Mouse (Mus musculus) hindbrain, embryonic 12.5 days (tissue): ENCODE measurements around the gene Vdr. TPM values are rescaled to one million over a fixed set of nuclear protein-coding genes. Genes with fewer than 3 reads are reported as not detected.

Experiments used
- ATAC-seq: fragments of 200-750 bp; cut with Nextera tagmentation; 2 replicates; pipeline ENCODE4 v1.8.0; 2017; ENCODE audit warnings: moderate TSS enrichment; ENCODE audit not compliant: low FRiP score
- H3K27ac ChIP-seq: fragments of 300-500 bp; sonication (generic); 2 replicates; pipeline ENCODE4 v1.5.1; 2016; ENCODE audit warnings: mild to moderate bottlenecking
- H3K27me3 ChIP-seq: fragments of 300-500 bp; sonication (generic); 2 replicates; pipeline ENCODE4 v1.6.1; 2016; ENCODE audit warnings: mild to moderate bottlenecking
- H3K36me3 ChIP-seq: fragments of 300-500 bp; sonication (generic); 2 replicates; pipeline ENCODE4 v1.6.1; 2016; ENCODE audit warnings: mild to moderate bottlenecking
- H3K4me1 ChIP-seq: fragments of 300-500 bp; sonication (generic); 2 replicates; pipeline ENCODE4 v1.6.1; 2016
- H3K4me2 ChIP-seq: fragments of 300-500 bp; sonication (generic); replicated peaks from 2 replicates; pipeline ENCODE4 v1.6.1; 2016; ENCODE audit warnings: mild to moderate bottlenecking
- H3K4me3 ChIP-seq: fragments of 300-500 bp; sonication (generic); 2 replicates; pipeline ENCODE4 v1.5.1; 2016; ENCODE audit warnings: mild to moderate bottlenecking
- H3K9ac ChIP-seq: fragments of 300-500 bp; sonication (generic); 2 replicates; pipeline ENCODE4 v1.6.1; 2016; ENCODE audit warnings: mild to moderate bottlenecking, moderate library complexity
- H3K9me3 ChIP-seq: fragments of 300-500 bp; sonication (generic); replicated peaks from 2 replicates; pipeline ENCODE4 v1.6.1; 2016; ENCODE audit warnings: mild to moderate bottlenecking
- WGBS: fragments of 180-500 bp; shearing (Covaris S2); methylation state at CpG from one replicate; pipeline ENCODE4 v1.1.7; 2016; 5-methylcytosine and 5-hydroxymethylcytosine counted together
- polyA plus RNA-seq: library from polyadenylated mRNA; unstranded; fragments of >200 nt; fragmentation: Nextera tagmentation; extraction: Ambion mirVana; gene quantifications from 2 replicates; pipeline ENCODE4 v1.2.1, GENCODE M21; 2016

Vdr gene
- polyA plus RNA-seq, 1 experiment from 2014 or later, result 0.70 TPM

- Histone ChIP-seq H3K9me3 (no peaks in the 10 kb centered on the region), H3K4me3 (no peak overlapping the region), H3K27me3 (peaks cover 8% of the 10 kb centered on the region; the same call in 1 of the 2 replicates), H3K9ac (no peak overlapping the region), H3K4me2 (no peak overlapping the region), H3K4me1 (peaks cover 72% of the 10 kb centered on the region), H3K27ac (no peak overlapping the region), H3K36me3 (peaks cover 5% of the 10 kb centered on the region; the same call in 1 of the 2 replicates)
- 56% methylated on average over 12 of the region's 12 CpGs for WGBS
- no peak for ATAC-seq
Measured at GRCm38 (mm10) chr15:97822545-97823228, 87.7 kb downstream of the Vdr start.

- WGBS, result 79% methylated on average over 6 of the region's 6 CpGs
- 0 out of 2 replicates have a peak overlapping the region, but pooled peaks have one; percentile 18 for H3K27ac ChIP-seq
- peaks cover 5% of the 10 kb centered on the region; the same call in 1 of the 2 replicates for H3K36me3 ChIP-seq
- H3K9ac ChIP-seq, result 0 out of 2 replicates have a peak overlapping the region, but pooled peaks have one; percentile 23
- no peak for ATAC-seq
- peaks cover 8% of the 10 kb centered on the region; the same call in 1 of the 2 replicates for H3K27me3 ChIP-seq
- peaks cover 66% of the 10 kb centered on the region for H3K4me1 ChIP-seq
- H3K4me2 ChIP-seq, result no peak overlapping the region
- no peaks in the 10 kb centered on the region for H3K9me3 ChIP-seq
- H3K4me3 ChIP-seq, result no peak overlapping the region
Measured at GRCm38 (mm10) chr15:97821983-97822363, 88.5 kb downstream of the Vdr start.

DNA sequence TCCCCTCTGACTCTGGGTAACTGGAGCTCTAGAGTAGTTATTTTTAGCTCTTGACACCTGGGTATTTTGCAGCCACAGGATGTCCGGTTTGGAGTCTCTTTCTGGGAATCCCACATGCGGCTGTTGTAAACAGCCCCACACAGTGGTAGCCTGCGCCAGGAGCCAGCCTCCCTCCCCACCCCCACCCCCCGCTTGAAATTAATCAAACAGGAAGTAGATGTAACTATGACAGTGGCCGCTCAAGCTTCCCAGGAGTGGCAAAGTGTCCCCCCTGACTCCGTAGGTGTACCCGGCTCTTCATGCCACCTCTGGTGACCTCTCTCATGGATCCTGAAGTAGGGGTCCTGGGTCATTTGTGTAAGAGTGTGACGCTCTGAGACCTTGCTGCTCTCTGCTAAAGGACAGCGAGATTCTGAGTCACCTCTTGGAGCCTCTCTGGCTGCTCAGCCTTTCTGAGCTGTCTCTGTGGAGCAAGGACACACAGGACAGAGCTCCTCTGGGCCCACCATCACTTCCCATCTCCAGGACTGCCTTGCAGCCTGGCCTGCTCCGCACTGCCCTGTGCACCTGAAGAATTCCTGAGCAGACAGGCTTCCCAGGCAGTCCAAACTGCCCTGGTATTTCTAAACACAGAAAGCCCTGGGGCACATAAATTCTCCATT is 89.0 kb downstream of the Vdr start:
- Histone ChIP-seq H3K9ac (peak overlapping the region; percentile 6; the same call in 1 of the 2 replicates), H3K27ac (no peak overlapping the region)

DNA sequence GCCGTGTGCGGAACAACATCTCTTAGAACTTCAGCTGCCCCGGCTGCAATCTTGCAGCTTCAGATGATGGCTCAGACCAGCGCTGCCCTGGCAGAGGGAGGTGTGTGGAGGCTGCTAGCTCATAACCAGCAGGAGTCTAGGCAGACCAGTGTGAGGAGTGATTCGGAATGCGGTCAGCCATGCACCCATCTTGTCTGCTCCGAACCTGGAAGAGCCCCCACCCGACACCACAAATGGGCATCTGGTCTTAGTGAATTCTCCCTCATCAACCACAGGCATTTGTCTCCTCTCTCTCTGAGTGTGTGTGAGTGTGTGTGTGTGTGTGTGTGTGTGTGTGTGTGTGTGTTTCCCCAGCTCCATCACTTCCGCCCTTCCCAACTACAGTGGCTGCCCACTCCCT is 90.5 kb downstream of the Vdr start:
- H3K27me3 ChIP-seq, result no peaks in the 10 kb centered on the region
- 79% methylated on average over 8 of the region's 9 CpGs for WGBS
- no peak for ATAC-seq
- peaks cover 5% of the 10 kb centered on the region; the same call in 1 of the 2 replicates for H3K36me3 ChIP-seq
- H3K4me2 ChIP-seq, result no peak overlapping the region
- no peaks in the 10 kb centered on the region for H3K9me3 ChIP-seq
- no peak overlapping the region for H3K9ac ChIP-seq
- peaks cover 45% of the 10 kb centered on the region for H3K4me1 ChIP-seq
- H3K27ac ChIP-seq, result peak overlapping the region; percentile 30; the same call in 1 of the 2 replicates
- H3K4me3 ChIP-seq, result no peak overlapping the region

More for the DNA sequence above, 89.0 kb downstream of the Vdr start:
- no peak for ATAC-seq
- H3K4me1 ChIP-seq, result peaks cover 60% of the 10 kb centered on the region
- peaks cover 6% of the 10 kb centered on the region; the same call in 1 of the 2 replicates for H3K27me3 ChIP-seq
- H3K4me2 ChIP-seq, result no peak overlapping the region
- no peaks in the 10 kb centered on the region for H3K9me3 ChIP-seq
- 50% methylated on average over 10 of the region's 10 CpGs for WGBS
- H3K4me3 ChIP-seq, result no peak overlapping the region
- H3K36me3 ChIP-seq, result peaks cover 5% of the 10 kb centered on the region; the same call in 1 of the 2 replicates

DNA sequence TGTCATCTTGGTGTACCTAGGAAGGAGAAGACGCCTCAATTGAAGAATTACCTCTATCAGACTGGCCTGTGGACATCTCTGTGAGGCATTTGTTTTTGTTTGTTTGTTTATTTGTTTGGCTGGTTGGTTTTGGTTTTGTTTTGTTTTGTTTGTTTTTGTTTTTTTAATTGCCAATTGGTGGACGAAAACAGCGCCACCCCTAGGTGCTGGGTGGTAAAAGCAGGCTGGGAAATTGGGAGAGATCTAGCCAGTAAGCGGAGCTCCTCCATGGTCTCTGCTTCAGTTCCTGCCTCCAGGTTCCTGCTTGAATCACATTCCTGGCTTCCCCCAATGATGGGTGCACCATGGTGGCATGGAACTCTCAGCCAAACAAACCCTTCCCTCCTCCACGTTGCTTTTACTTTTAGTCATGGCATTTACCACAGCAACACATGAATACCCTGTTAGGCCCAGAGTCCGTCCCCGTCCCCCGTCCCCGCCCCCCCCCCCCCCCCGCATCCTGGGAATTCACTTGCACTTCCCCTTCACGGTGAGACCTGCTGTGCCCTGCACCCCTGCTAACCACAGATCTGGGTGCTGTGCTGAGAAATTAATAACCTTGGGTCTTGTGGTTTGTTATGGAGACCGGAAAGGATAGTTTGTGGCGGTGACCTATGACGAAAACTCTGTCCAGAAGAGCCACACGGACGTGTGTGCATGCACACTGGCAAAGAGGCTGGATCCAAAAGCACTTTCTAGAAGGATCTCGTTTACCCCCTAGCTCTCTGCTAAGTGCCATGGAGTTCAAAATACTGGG is 94.0 kb downstream of the Vdr start:
- WGBS, result 96% methylated on average over 17 of the region's 17 CpGs
- peaks cover 42% of the 10 kb centered on the region for H3K4me1 ChIP-seq
- ATAC-seq, result no peak

GRCm38 (mm10) chr15:97815254-97815653 is 95.2 kb downstream of the Vdr start:
- Histone ChIP-seq H3K27me3 (no peaks in the 10 kb centered on the region), H3K4me1 (peaks cover 36% of the 10 kb centered on the region), H3K36me3 (peaks cover 9% of the 10 kb centered on the region), H3K4me2 (no peak overlapping the region), H3K4me3 (no peak overlapping the region), H3K9ac (no peak overlapping the region), H3K27ac (no peak overlapping the region), H3K9me3 (no peaks in the 10 kb centered on the region)
- 96% methylated on average over 4 of the region's 4 CpGs for WGBS
- ATAC-seq, result no peak

More for the DNA sequence above, 94.0 kb downstream of the Vdr start:
- no peak overlapping the region for H3K4me2 ChIP-seq
- H3K9ac ChIP-seq, result no peak overlapping the region
- no peaks in the 10 kb centered on the region for H3K9me3 ChIP-seq
- H3K27me3 ChIP-seq, result no peaks in the 10 kb centered on the region
- H3K36me3 ChIP-seq, result peaks cover 5% of the 10 kb centered on the region; the same call in 1 of the 2 replicates
- no peak overlapping the region for H3K27ac ChIP-seq
- H3K4me3 ChIP-seq, result no peak overlapping the region

DNA sequence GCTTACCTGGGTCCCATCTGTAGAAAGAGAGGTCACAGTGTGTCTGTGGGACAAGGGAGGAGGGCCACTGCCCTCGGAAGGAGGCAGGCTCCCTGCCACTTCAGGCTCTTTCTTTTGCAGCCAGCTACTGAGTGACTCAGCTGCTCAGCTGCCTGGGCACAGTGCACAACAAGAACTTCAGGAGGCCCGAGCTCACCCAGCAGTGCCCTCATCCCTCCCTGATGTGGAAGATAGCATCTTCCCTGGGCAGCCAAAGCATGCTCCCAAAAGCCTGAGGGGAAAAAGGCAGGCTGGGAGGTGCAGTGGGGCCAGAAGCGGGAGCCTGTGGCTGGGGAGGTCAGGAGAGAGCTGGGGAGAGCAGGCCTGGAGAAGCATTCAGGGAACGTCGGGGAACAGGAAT is 95.7 kb downstream of the Vdr start:
- Histone ChIP-seq H3K9me3 (no peaks in the 10 kb centered on the region), H3K9ac (no peak overlapping the region), H3K4me3 (no peak overlapping the region), H3K27ac (peak overlapping the region; percentile 57), H3K4me2 (no peak overlapping the region), H3K36me3 (peaks cover 11% of the 10 kb centered on the region), H3K4me1 (peaks cover 31% of the 10 kb centered on the region), H3K27me3 (no peaks in the 10 kb centered on the region)
- WGBS, result 60% methylated on average over 5 of the region's 5 CpGs
- no peak for ATAC-seq

DNA sequence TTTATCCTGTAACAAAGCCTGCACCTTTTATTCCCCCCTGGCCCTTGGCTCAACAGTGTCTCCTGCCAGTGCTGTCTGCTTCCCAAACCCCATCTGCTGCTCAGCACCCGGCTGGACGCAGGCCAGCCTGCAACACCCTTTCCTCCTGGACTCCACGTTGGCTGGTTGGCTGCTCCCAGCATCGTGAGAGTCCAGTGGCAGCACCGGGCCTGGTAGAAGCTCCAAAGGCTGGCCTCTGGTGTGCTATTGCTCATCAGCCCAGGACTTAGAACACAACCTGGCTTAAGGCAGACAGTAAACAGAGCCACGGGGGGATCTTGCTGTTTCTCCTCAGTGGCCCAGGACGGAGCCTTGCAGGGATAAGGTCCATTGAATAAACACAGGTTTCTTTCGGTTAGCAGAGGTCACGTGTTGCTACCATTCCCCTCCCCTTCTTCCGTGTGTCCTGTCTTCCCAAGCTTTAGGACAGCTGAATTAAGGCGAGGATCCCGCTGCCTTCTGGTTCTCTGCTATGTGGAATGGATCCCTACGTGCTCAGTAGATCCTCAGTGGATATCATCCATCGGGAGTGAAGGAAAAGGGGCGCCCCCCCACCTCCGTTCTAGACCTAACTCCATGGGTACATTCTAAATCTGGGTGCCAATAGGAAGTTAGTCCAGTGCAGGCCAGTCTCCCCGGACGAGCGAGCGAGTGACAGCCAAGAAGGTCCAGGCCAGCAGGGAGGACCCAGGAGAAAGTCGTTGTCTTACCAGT is 96.8 kb downstream of the Vdr start:
- Histone ChIP-seq H3K4me2 (no peak overlapping the region), H3K9ac (no peak overlapping the region), H3K36me3 (peaks cover 22% of the 10 kb centered on the region), H3K27ac (peak overlapping the region; percentile 26; the same call in 1 of the 2 replicates), H3K27me3 (no peaks in the 10 kb centered on the region), H3K4me3 (no peak overlapping the region), H3K9me3 (no peaks in the 10 kb centered on the region), H3K4me1 (peaks cover 30% of the 10 kb centered on the region)
- no peak for ATAC-seq
- WGBS, result 59% methylated on average over 21 of the region's 21 CpGs

DNA sequence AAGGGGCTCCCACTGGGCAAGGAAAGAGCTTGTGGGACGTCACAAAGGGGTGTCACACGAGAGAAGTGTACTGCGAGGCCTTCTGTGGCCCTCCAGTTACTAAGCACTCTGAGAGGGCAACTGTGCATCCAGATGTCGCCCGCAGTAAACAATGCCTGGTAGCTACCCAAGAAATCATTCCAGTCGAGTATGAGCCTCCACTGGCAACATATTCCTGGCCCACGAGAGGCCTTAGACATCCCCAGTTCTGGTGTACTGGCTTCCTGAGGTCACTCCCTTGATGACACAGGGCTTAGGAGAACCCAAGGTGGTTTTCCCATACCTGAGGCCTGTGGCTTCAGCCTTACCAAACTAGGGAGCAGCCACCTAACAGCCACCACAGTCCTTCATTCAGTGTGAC is 97.6 kb downstream of the Vdr start:
- WGBS, result 65% methylated on average over 7 of the region's 7 CpGs
- H3K4me1 ChIP-seq, result peaks cover 30% of the 10 kb centered on the region
- H3K27ac ChIP-seq, result 0 out of 2 replicates have a peak overlapping the region, but pooled peaks have one; percentile 26
- no peak overlapping the region for H3K4me3 ChIP-seq
- H3K4me2 ChIP-seq, result no peak overlapping the region
- H3K36me3 ChIP-seq, result peaks cover 30% of the 10 kb centered on the region
- no peaks in the 10 kb centered on the region for H3K27me3 ChIP-seq
- no peaks in the 10 kb centered on the region for H3K9me3 ChIP-seq
- H3K9ac ChIP-seq, result no peak overlapping the region
- no peak for ATAC-seq

DNA sequence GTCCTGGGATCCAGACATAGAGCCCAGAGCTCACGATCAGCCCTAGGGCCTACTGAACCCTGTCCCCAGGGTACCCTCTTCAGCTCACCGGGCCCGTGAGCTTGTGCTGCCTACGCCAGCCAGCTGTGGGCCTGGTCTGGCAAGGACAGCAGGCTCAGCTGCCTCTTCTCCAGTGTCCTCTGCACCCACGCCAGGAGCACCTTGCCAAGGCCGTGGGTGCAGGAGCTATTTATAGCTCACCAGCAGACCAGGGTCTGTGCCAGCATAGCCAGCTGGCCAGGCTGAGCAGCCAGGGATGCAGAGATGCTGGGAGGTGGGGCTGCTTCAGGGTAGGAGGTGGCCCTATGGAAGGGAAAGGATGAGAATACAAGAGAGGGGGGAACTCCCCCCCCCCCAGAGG is 98.3 kb downstream of the Vdr start:
- no peak overlapping the region for H3K4me3 ChIP-seq
- peak overlapping the region; percentile 27; the same call in 1 of the 2 replicates for H3K9ac ChIP-seq
- H3K9me3 ChIP-seq, result no peaks in the 10 kb centered on the region
- 68% methylated on average over 6 of the region's 6 CpGs for WGBS
- peaks cover 37% of the 10 kb centered on the region for H3K36me3 ChIP-seq
- peaks cover 31% of the 10 kb centered on the region for H3K4me1 ChIP-seq
- peak overlapping the region; percentile 52; the same call in 1 of the 2 replicates for H3K27ac ChIP-seq
- no peaks in the 10 kb centered on the region for H3K27me3 ChIP-seq
- no peak for ATAC-seq
- no peak overlapping the region for H3K4me2 ChIP-seq

- H3K36me3 ChIP-seq, result peaks cover 45% of the 10 kb centered on the region
- H3K4me1 ChIP-seq, result peaks cover 31% of the 10 kb centered on the region
- no peak overlapping the region for H3K4me2 ChIP-seq
- H3K9me3 ChIP-seq, result no peaks in the 10 kb centered on the region
- ATAC-seq, result no peak
- H3K4me3 ChIP-seq, result no peak overlapping the region
- no peaks in the 10 kb centered on the region for H3K27me3 ChIP-seq
- H3K9ac ChIP-seq, result no peak overlapping the region
- WGBS, result 91% methylated on average over 9 of the region's 9 CpGs
- no peak overlapping the region for H3K27ac ChIP-seq
Measured at GRCm38 (mm10) chr15:97811307-97811706, 99.1 kb downstream of the Vdr start.
